Mouse (Mus musculus): ENCODE data around the gene Mtrex. TPM values are rescaled to one million over a fixed set of nuclear protein-coding genes. Genes with fewer than 3 reads are reported as not detected.

Gene Mtrex
- polyA plus RNA-seq, 1 experiment from 2014 or later: 55.7 TPM

GRCm38 (mm10) chr13:112862978-112863677, 64.1 kb downstream of the Mtrex start:
- Histone ChIP-seq H3K27ac (no peak overlapping the region), H3K4me2 (no peak overlapping the region), H3K36me3 (peaks cover 24% of the 10 kb centered on the region), H3K9ac (no peak overlapping the region), H3K27me3 (replicated peaks) (no peaks in the 10 kb centered on the region), H3K9me3 (no peaks in the 10 kb centered on the region), H3K4me3 (replicated peaks) (no peak overlapping the region), H3K4me1 (0 out of 2 replicates have a peak, but pooled peaks cover 6% of the 10 kb centered on the region)
- ATAC-seq (ENCODE audit: insufficient read depth, low FRiP score, low read depth): no peak
- 94% methylated on average over 1 of the region's 1 CpGs for WGBS

- 0 out of 2 replicates have a peak, but pooled peaks cover 6% of the 10 kb centered on the region for H3K4me1 ChIP-seq
- WGBS: 82% methylated on average over 3 of the region's 3 CpGs
- no peak overlapping the region for H3K4me2 ChIP-seq
- peaks cover 20% of the 10 kb centered on the region for H3K36me3 ChIP-seq
- H3K4me3 ChIP-seq (replicated peaks): no peak overlapping the region
- ATAC-seq (ENCODE audit: insufficient read depth, low FRiP score, low read depth): no peak
- no peaks in the 10 kb centered on the region for H3K9me3 ChIP-seq
- no peak overlapping the region for H3K9ac ChIP-seq
- 0 out of 2 replicates have a peak overlapping the region, but pooled peaks have one; percentile 18 for H3K27ac ChIP-seq
- H3K27me3 ChIP-seq (replicated peaks): no peaks in the 10 kb centered on the region
Measured at GRCm38 (mm10) chr13:112862342-112862741, 64.9 kb downstream of the Mtrex start.

DNA sequence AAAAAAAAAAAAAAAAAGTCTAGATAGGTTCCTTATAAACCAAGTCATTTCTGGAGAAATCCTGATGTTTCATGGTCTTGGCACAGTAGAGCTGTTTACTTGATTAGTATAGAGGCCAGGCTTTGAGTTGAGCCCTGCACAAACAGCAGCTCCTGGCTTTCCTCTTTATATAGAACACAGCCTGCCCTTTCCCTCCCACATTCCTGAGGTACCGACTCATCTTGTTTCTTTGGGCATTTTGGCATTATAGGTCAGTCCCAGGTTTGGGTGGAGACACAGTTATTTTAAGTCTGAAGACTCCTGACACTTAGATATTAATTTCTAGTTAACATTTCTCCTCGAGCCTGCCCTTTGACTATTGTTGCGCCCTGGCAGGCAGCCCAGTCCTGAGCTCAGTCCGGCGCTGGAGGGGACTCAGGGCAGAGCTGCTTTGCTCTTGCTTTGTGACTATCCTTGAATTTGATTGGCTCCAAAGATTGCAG, 65.3 kb downstream of the Mtrex start:
- Histone ChIP-seq H3K4me2 (no peak overlapping the region), H3K4me1 (0 out of 2 replicates have a peak, but pooled peaks cover 6% of the 10 kb centered on the region), H3K4me3 (replicated peaks) (no peak overlapping the region), H3K9ac (no peak overlapping the region), H3K9me3 (no peaks in the 10 kb centered on the region), H3K36me3 (peaks cover 18% of the 10 kb centered on the region), H3K27ac (0 out of 2 replicates have a peak overlapping the region, but pooled peaks have one; percentile 18), H3K27me3 (replicated peaks) (no peaks in the 10 kb centered on the region)
- WGBS: 28% methylated on average over 5 of the region's 5 CpGs
- no peak for ATAC-seq (ENCODE audit: insufficient read depth, low FRiP score, low read depth)

GRCm38 (mm10) chr13:112860911-112861310, 66.3 kb downstream of the Mtrex start:
- Histone ChIP-seq H3K27me3 (replicated peaks) (no peaks in the 10 kb centered on the region), H3K9me3 (no peaks in the 10 kb centered on the region), H3K9ac (no peak overlapping the region), H3K27ac (no peak overlapping the region), H3K4me1 (0 out of 2 replicates have a peak, but pooled peaks cover 6% of the 10 kb centered on the region), H3K36me3 (peaks cover 11% of the 10 kb centered on the region; the same call in 1 of the 2 replicates), H3K4me3 (replicated peaks) (no peak overlapping the region), H3K4me2 (no peak overlapping the region)
- ATAC-seq (ENCODE audit: insufficient read depth, low FRiP score, low read depth): no peak
- WGBS: 89% methylated on average over 9 of the region's 9 CpGs

DNA sequence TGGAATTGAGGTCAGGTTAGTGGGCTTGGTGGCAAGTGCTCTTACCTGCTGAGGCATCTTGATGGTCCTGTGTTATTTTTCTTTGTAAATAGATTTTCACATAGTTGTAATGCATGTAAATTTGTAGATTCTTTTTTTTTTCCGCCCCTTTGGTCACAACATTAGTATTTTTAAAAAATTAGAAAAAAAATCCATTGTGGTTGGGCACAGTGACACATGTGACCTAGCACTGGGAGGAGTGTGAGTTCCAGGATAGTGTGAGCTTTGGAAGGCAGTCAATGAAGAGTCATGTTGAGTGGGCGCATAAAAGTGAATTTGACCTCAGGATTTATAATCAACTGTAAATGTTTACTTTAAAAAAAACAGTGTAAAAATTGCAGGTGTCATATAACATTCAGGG, 66.8 kb downstream of the Mtrex start:
- Histone ChIP-seq H3K4me1 (0 out of 2 replicates have a peak, but pooled peaks cover 6% of the 10 kb centered on the region), H3K27ac (no peak overlapping the region), H3K27me3 (replicated peaks) (no peaks in the 10 kb centered on the region), H3K36me3 (peaks cover 11% of the 10 kb centered on the region; the same call in 1 of the 2 replicates), H3K4me3 (replicated peaks) (no peak overlapping the region), H3K9me3 (no peaks in the 10 kb centered on the region), H3K4me2 (no peak overlapping the region), H3K9ac (no peak overlapping the region)
- WGBS: 75% methylated on average over 2 of the region's 2 CpGs
- no peak for ATAC-seq (ENCODE audit: insufficient read depth, low FRiP score, low read depth)

GRCm38 (mm10) chr13:112859574-112860134, 67.5 kb downstream of the Mtrex start:
- no peak for ATAC-seq (ENCODE audit: insufficient read depth, low FRiP score, low read depth)
- H3K9me3 ChIP-seq: no peaks in the 10 kb centered on the region
- H3K4me1 ChIP-seq: 0 out of 2 replicates have a peak, but pooled peaks cover 6% of the 10 kb centered on the region
- H3K4me2 ChIP-seq: no peak overlapping the region
- no peak overlapping the region for H3K4me3 ChIP-seq (replicated peaks)
- H3K27me3 ChIP-seq (replicated peaks): no peaks in the 10 kb centered on the region
- H3K9ac ChIP-seq: no peak overlapping the region
- 84% methylated on average over 21 of the region's 21 CpGs for WGBS
- peaks cover 11% of the 10 kb centered on the region; the same call in 1 of the 2 replicates for H3K36me3 ChIP-seq
- no peak overlapping the region for H3K27ac ChIP-seq

GRCm38 (mm10) chr13:112857921-112858320, 69.3 kb downstream of the Mtrex start:
- Histone ChIP-seq H3K36me3 (peaks cover 11% of the 10 kb centered on the region; the same call in 1 of the 2 replicates), H3K4me2 (no peak overlapping the region), H3K4me3 (replicated peaks) (no peak overlapping the region), H3K9me3 (no peaks in the 10 kb centered on the region), H3K9ac (no peak overlapping the region), H3K27me3 (replicated peaks) (no peaks in the 10 kb centered on the region), H3K27ac (no peak overlapping the region), H3K4me1 (0 out of 2 replicates have a peak, but pooled peaks cover 6% of the 10 kb centered on the region)
- 86% methylated on average over 7 of the region's 7 CpGs for WGBS
- ATAC-seq (ENCODE audit: insufficient read depth, low FRiP score, low read depth): no peak

GRCm38 (mm10) chr13:112854402-112854801, 72.8 kb downstream of the Mtrex start:
- Histone ChIP-seq H3K27me3 (replicated peaks) (no peaks in the 10 kb centered on the region), H3K9ac (no peak overlapping the region), H3K9me3 (no peaks in the 10 kb centered on the region), H3K4me1 (no peaks in the 10 kb centered on the region), H3K4me3 (replicated peaks) (no peak overlapping the region), H3K27ac (no peak overlapping the region), H3K36me3 (peaks cover 4% of the 10 kb centered on the region; the same call in 1 of the 2 replicates), H3K4me2 (no peak overlapping the region)
- 68% methylated on average over 6 of the region's 6 CpGs for WGBS
- ATAC-seq (ENCODE audit: insufficient read depth, low FRiP score, low read depth): no peak

GRCm38 (mm10) chr13:112853710-112854316, 73.4 kb downstream of the Mtrex start:
- H3K27me3 ChIP-seq (replicated peaks): no peaks in the 10 kb centered on the region
- no peaks in the 10 kb centered on the region for H3K9me3 ChIP-seq
- no peak overlapping the region for H3K4me3 ChIP-seq (replicated peaks)
- no peak overlapping the region for H3K9ac ChIP-seq
- ATAC-seq (ENCODE audit: insufficient read depth, low FRiP score, low read depth): no peak
- H3K36me3 ChIP-seq: peaks cover 4% of the 10 kb centered on the region; the same call in 1 of the 2 replicates
- H3K4me1 ChIP-seq: no peaks in the 10 kb centered on the region
- no peak overlapping the region for H3K4me2 ChIP-seq
- 76% methylated on average over 17 of the region's 17 CpGs for whole genome bisulfite sequencing
- H3K27ac ChIP-seq: no peak overlapping the region

DNA sequence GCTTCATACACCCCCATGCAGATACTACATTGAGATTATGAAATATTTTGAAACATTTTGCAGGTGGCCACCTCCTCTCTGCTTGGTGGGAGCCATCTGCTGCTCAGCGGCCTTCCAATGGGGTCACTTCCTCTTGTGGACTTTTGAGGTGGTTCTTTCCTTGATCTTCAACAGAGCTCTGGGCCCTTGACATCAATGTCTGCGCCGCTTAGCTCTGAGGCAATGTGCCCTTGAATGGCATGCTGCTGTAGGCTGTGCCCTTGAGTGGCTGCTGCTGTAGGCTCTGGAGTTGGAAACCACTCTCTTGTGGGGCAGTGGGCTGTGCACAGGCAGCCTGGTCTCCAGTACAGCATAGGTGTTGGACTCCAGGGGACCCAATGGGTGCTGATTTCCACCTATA, 81.3 kb downstream of the Mtrex start:
- H3K4me1 ChIP-seq: no peaks in the 10 kb centered on the region
- H3K4me2 ChIP-seq: no peak overlapping the region
- H3K27me3 ChIP-seq (replicated peaks): no peaks in the 10 kb centered on the region
- no peaks in the 10 kb centered on the region for H3K9me3 ChIP-seq
- no peak overlapping the region for H3K27ac ChIP-seq
- no peak overlapping the region for H3K4me3 ChIP-seq (replicated peaks)
- no peak for ATAC-seq (ENCODE audit: insufficient read depth, low FRiP score, low read depth)
- no peak overlapping the region for H3K9ac ChIP-seq
- 95% methylated on average over 3 of the region's 3 CpGs for WGBS
- H3K36me3 ChIP-seq: peaks cover 16% of the 10 kb centered on the region; the same call in 1 of the 2 replicates

DNA sequence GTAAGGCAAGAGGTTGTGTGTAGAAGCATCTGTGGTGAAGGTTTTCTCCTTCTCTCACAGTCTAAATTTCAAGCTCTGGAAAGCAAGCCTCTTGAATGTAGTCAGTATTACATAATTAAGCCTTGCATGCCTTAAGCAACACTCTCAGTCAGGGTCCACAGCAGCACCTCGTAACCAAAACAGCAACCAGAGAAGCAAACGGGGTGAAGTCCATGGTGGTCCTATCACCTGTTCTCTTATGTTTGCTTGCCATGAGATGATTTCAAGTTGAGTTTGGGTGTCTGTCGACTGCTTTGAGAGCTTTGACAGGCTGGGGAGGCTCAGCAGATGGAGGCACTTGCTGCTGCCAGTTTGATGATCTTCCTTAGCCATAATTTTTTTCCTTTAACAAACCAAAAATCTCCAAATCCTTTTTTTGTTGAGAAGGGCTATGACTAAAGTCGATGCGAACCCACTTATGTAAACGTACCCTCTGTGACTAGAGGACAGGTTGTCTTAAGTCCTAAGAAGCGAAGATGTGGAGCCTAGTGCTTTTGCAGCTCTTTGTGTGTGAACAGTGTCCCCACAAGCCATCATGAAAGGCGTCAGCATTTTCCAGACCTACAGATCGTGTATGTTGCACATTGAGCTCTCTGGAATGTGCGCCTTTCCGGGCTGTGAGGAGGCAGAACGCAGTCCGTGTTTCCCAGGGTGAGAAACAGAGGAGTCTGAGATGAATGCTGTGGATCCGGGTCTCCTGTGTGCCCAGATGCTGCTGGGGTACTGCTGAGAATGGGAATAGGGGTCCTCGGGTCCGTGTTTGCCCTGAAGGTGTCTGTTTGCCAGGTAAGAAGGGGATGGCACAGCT, 86.7 kb downstream of the Mtrex start:
- no peak overlapping the region for H3K9ac ChIP-seq

More for the DNA sequence above, 86.7 kb downstream of the Mtrex start:
- Histone ChIP-seq H3K9me3 (no peaks in the 10 kb centered on the region), H3K4me3 (replicated peaks) (no peak overlapping the region), H3K4me2 (no peak overlapping the region), H3K4me1 (no peaks in the 10 kb centered on the region), H3K36me3 (peaks cover 9% of the 10 kb centered on the region; the same call in 1 of the 2 replicates), H3K27ac (no peak overlapping the region), H3K27me3 (replicated peaks) (no peaks in the 10 kb centered on the region)
- no peak for ATAC-seq (ENCODE audit: insufficient read depth, low FRiP score, low read depth)
- 83% methylated on average over 16 of the region's 16 CpGs for WGBS

All from stomach, embryonic 15.5 days (tissue).